Mouse (Mus musculus) midbrain, embryonic 10.5 days (tissue): Measurements from ENCODE around the gene Spata18. TPM values are rescaled to one million over a fixed set of nuclear protein-coding genes. Genes with fewer than 3 reads are reported as not detected.

Experiments used
- DNase-seq: peaks from one replicate; pipeline ENCODE4 v3.0.0-alpha.2; 2017; ENCODE audit warnings: low spot score
- H3K27ac ChIP-seq: fragments of 300-500 bp; sonication (generic); replicated peaks from 2 replicates; pipeline ENCODE4 v1.5.1; 2016; ENCODE audit warnings: mild to moderate bottlenecking
- H3K27me3 ChIP-seq: fragments of 300-500 bp; sonication (generic); 2 replicates; pipeline ENCODE4 v1.6.1; 2016; ENCODE audit warnings: low read depth, mild to moderate bottlenecking; ENCODE audit not compliant: poor library complexity, severe bottlenecking
- H3K36me3 ChIP-seq: fragments of 300-500 bp; sonication (generic); 2 replicates; pipeline ENCODE4 v1.6.1; 2016; ENCODE audit warnings: mild to moderate bottlenecking, moderate library complexity
- H3K4me1 ChIP-seq: fragments of 300-500 bp; sonication (generic); 2 replicates; pipeline ENCODE4 v1.6.1; 2016
- H3K4me3 ChIP-seq: fragments of 300-500 bp; sonication (generic); 2 replicates; pipeline ENCODE4 v1.5.1; 2016; ENCODE audit warnings: mild to moderate bottlenecking, moderate library complexity
- H3K9me3 ChIP-seq: fragments of 300-500 bp; sonication (generic); replicated peaks from 2 replicates; pipeline ENCODE4 v1.6.1; 2016; ENCODE audit warnings: mild to moderate bottlenecking
- WGBS: fragments of 180-500 bp; shearing (Covaris S2); methylation state at CpG from one replicate; pipeline ENCODE4 v1.1.7; 2016; 5-methylcytosine and 5-hydroxymethylcytosine counted together
- polyA plus RNA-seq: library from polyadenylated mRNA; unstranded; fragments of >200 nt; fragmentation: Nextera tagmentation; extraction: Ambion mirVana; gene quantifications from 2 replicates; pipeline ENCODE4 v1.2.1, GENCODE M21; 2016

Spata18 gene
- polyA plus RNA-seq, 1 experiment from 2014 or later: not detected

- Histone ChIP-seq H3K4me1 (peaks cover 20% of the 10 kb centered on the region), H3K9me3 (peaks cover 9% of the 10 kb centered on the region; the same call in 1 of the 2 replicates), H3K27ac (no peak overlapping the region; the same call in 1 of the 2 replicates), H3K4me3 (no peak overlapping the region), H3K27me3 (no peaks in the 10 kb centered on the region), H3K36me3 (peaks cover 23% of the 10 kb centered on the region)
- 59% methylated on average over 10 of the region's 10 CpGs for WGBS
- peak; percentile 33 for DNase-seq
Observed at GRCm38 (mm10) chr5:73631001-73631558, 20.1 kb upstream of the Spata18 start.

GRCm38 (mm10) chr5:73632291-73632690 lies 18.9 kb upstream of the Spata18 start, which contains the start of gene Lrrc66:
Gene Lrrc66 (minus strand): TSS chr5:73632526.
- WGBS: 78% methylated on average over 8 of the region's 8 CpGs
- no peak within 1 kb of the TSS for H3K27ac ChIP-seq
- DNase-seq: no peak
- peaks cover 31% of the 10 kb centered on the region for H3K36me3 ChIP-seq
- H3K9me3 ChIP-seq: peaks cover 9% of the 10 kb centered on the region; the same call in 1 of the 2 replicates
- peaks cover 20% of the 10 kb centered on the region for H3K4me1 ChIP-seq
- no peaks in the 10 kb centered on the region for H3K27me3 ChIP-seq
- no peak within 1 kb of the TSS for H3K4me3 ChIP-seq

GRCm38 (mm10) chr5:73633141-73633540 lies 18.0 kb upstream of the Spata18 start:
- Histone ChIP-seq H3K4me3 (no peak overlapping the region), H3K27ac (no peak overlapping the region)
- WGBS: 61% methylated on average over 8 of the region's 8 CpGs

GRCm38 (mm10) chr5:73637337-73638107 lies 13.7 kb upstream of the Spata18 start:
- Histone ChIP-seq H3K4me1 (peaks cover 12% of the 10 kb centered on the region), H3K27me3 (no peaks in the 10 kb centered on the region), H3K4me3 (no peak overlapping the region), H3K27ac (no peak overlapping the region; the same call in 1 of the 2 replicates), H3K36me3 (peaks cover 56% of the 10 kb centered on the region), H3K9me3 (peaks cover 9% of the 10 kb centered on the region; the same call in 1 of the 2 replicates)
- WGBS: 49% methylated on average over 8 of the region's 8 CpGs
- no peak for DNase-seq

More at GRCm38 (mm10) chr5:73633141-73633540, 18.0 kb upstream of the Spata18 start:
- no peaks in the 10 kb centered on the region for H3K27me3 ChIP-seq
- DNase-seq: peak; percentile 68
- peaks cover 9% of the 10 kb centered on the region; the same call in 1 of the 2 replicates for H3K9me3 ChIP-seq
- H3K36me3 ChIP-seq: peaks cover 32% of the 10 kb centered on the region
- peaks cover 20% of the 10 kb centered on the region for H3K4me1 ChIP-seq

- no peak for DNase-seq
- H3K27me3 ChIP-seq: peaks cover 7% of the 10 kb centered on the region
- H3K27ac ChIP-seq: no peak overlapping the region
- H3K36me3 ChIP-seq: peaks cover 41% of the 10 kb centered on the region
- H3K9me3 ChIP-seq: no peaks in the 10 kb centered on the region
- 90% methylated on average over 3 of the region's 3 CpGs for WGBS
- H3K4me1 ChIP-seq: peaks cover 13% of the 10 kb centered on the region
- H3K4me3 ChIP-seq: no peak overlapping the region
Observed at GRCm38 (mm10) chr5:73641058-73641457, 10.1 kb upstream of the Spata18 start.

- Histone ChIP-seq H3K27ac (no peak overlapping the region), H3K9me3 (no peaks in the 10 kb centered on the region), H3K27me3 (peaks cover 13% of the 10 kb centered on the region), H3K4me1 (peaks cover 23% of the 10 kb centered on the region), H3K36me3 (peaks cover 32% of the 10 kb centered on the region), H3K4me3 (no peak overlapping the region)
- DNase-seq: no peak
- 75% methylated on average over 4 of the region's 4 CpGs for WGBS
Observed at GRCm38 (mm10) chr5:73642091-73642490, 9.1 kb upstream of the Spata18 start.

GRCm38 (mm10) chr5:73647261-73647900 lies 3.8 kb upstream of the Spata18 start, which contains the start of gene Sgcb:
Gene Sgcb (minus strand): TSS chr5:73647790.
- Histone ChIP-seq H3K4me1 (peaks cover 50% of the 10 kb centered on the region), H3K4me3 (peak within 1 kb of the TSS; percentile 89), H3K36me3 (peaks cover 9% of the 10 kb centered on the region), H3K27ac (peak within 1 kb of the TSS; percentile 93), H3K9me3 (no peaks in the 10 kb centered on the region), H3K27me3 (peaks cover 60% of the 10 kb centered on the region)
- WGBS: under 1% methylated on average over 62 of the region's 62 CpGs
- peak; percentile 89 for DNase-seq

GRCm38 (mm10) chr5:73650365-73650964 lies 714 bp upstream of the Spata18 start:
- DNase-seq: peak; percentile 46
- H3K27me3 ChIP-seq: peaks cover 89% of the 10 kb centered on the region
- WGBS: 2% methylated on average over 15 of the region's 15 CpGs

GRCm38 (mm10) chr5:73651855-73652201 lies 649 bp downstream of the Spata18 start:
- peak; percentile 47 for DNase-seq
- Histone ChIP-seq H3K4me1 (peaks cover 42% of the 10 kb centered on the region), H3K27ac (no peak overlapping the region), H3K4me3 (peak overlapping the region; percentile 63), H3K9me3 (no peaks in the 10 kb centered on the region), H3K36me3 (no peaks in the 10 kb centered on the region), H3K27me3 (peaks cover 77% of the 10 kb centered on the region)
- under 1% methylated on average over 4 of the region's 4 CpGs for WGBS

More at GRCm38 (mm10) chr5:73650365-73650964, 714 bp upstream of the Spata18 start:
- no peaks in the 10 kb centered on the region for H3K36me3 ChIP-seq
- H3K27ac ChIP-seq: no peak overlapping the region; the same call in 1 of the 2 replicates
- no peaks in the 10 kb centered on the region for H3K9me3 ChIP-seq
- H3K4me1 ChIP-seq: peaks cover 50% of the 10 kb centered on the region
- H3K4me3 ChIP-seq: peak overlapping the region; percentile 63

- WGBS: 87% methylated on average over 2 of the region's 2 CpGs
- Histone ChIP-seq H3K4me1 (peaks cover 3% of the 10 kb centered on the region; the same call in 1 of the 2 replicates), H3K27ac (no peak overlapping the region), H3K27me3 (0 out of 2 replicates have a peak, but pooled peaks cover 14% of the 10 kb centered on the region), H3K9me3 (no peaks in the 10 kb centered on the region), H3K36me3 (no peaks in the 10 kb centered on the region), H3K4me3 (no peak overlapping the region)
- DNase-seq: no peak
Observed at GRCm38 (mm10) chr5:73666695-73667094, 15.5 kb downstream of the Spata18 start.

GRCm38 (mm10) chr5:73667877-73668276 lies 16.7 kb downstream of the Spata18 start:
- no peak overlapping the region for H3K27ac ChIP-seq
- DNase-seq: no peak
- H3K4me1 ChIP-seq: peaks cover 3% of the 10 kb centered on the region; the same call in 1 of the 2 replicates
- 79% methylated on average over 2 of the region's 2 CpGs for WGBS
- H3K36me3 ChIP-seq: no peaks in the 10 kb centered on the region
- H3K9me3 ChIP-seq: no peaks in the 10 kb centered on the region
- H3K27me3 ChIP-seq: 0 out of 2 replicates have a peak, but pooled peaks cover 14% of the 10 kb centered on the region
- no peak overlapping the region for H3K4me3 ChIP-seq

GRCm38 (mm10) chr5:73669386-73669785 lies 18.2 kb downstream of the Spata18 start:
- 46% methylated on average over 26 of the region's 26 CpGs for WGBS
- H3K9me3 ChIP-seq: no peaks in the 10 kb centered on the region
- H3K27ac ChIP-seq: no peak overlapping the region
- peaks cover 3% of the 10 kb centered on the region; the same call in 1 of the 2 replicates for H3K4me1 ChIP-seq
- peak; percentile 28 for DNase-seq
- peak overlapping the region; percentile 35 for H3K4me3 ChIP-seq
- 0 out of 2 replicates have a peak, but pooled peaks cover 14% of the 10 kb centered on the region for H3K27me3 ChIP-seq
- no peaks in the 10 kb centered on the region for H3K36me3 ChIP-seq
